Mouse (Mus musculus): ENCODE results near the gene Macrod2. TPM values are rescaled to one million over a fixed set of nuclear protein-coding genes. Genes with fewer than 3 reads are reported as not detected.

Gene Macrod2
- total and polyA plus RNA-seq, 2 experiments from 2014 or later = 5.5 to 17.4 TPM

DNA sequence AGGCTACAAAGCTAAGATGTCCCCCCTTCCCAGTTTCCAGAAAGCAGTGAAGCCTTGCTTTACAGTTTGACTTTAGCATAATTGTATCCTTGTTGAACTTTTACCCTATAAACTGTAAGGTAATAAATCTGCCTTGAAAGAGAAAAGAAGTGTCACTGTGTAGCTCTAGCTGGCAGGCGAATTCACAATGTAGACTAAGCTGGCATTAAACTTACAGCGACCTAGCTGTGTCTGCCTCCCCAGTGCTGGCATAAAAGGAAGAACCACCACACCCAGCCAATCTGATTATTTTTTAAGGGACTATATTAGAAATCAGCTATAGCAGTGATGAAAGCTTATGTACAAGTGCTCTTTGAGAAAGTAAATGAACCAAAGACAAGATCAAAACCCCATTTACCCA lies 1791.8 kb downstream of the Macrod2 start:
- H3K27me3 ChIP-seq (ENCODE audit: control insufficient read depth, insufficient read depth, low read length) = no peaks in the 10 kb centered on the region
- no peak overlapping the region for H3K27ac ChIP-seq (ENCODE audit: low read depth)
- ATAC-seq (ENCODE audit: insufficient read depth, low read depth) = no peak
- DNase-seq (ENCODE audit: low spot score) = no peak
- H3K4me3 ChIP-seq (ENCODE audit: low read depth, low read length) = no peak overlapping the region
- no peaks in the 10 kb centered on the region for H3K4me1 ChIP-seq (ENCODE audit: control insufficient read depth, insufficient read depth)
- no peak for TF ChIP-seq CTCF (IDR thresholded peaks at IDR 0.05; ENCODE audit: low read depth)
- no peak for TF ChIP-seq EP300 (IDR thresholded peaks at IDR 0.05; ENCODE audit: low read depth)
- WGBS = 64% methylated on average over 2 of the region's 2 CpGs
- no peak overlapping the region for H3K4me2 ChIP-seq (ENCODE audit: low read depth, low read length)
- no peak overlapping the region for H3K9ac ChIP-seq (replicated peaks; ENCODE audit: low read depth, low read length)
- H3K36me3 ChIP-seq (replicated peaks; ENCODE audit: control insufficient read depth, insufficient read depth, low read length) = no peaks in the 10 kb centered on the region
- H3K9me3 ChIP-seq (replicated peaks; ENCODE audit: control insufficient read depth, low read length) = no peaks in the 10 kb centered on the region

DNA sequence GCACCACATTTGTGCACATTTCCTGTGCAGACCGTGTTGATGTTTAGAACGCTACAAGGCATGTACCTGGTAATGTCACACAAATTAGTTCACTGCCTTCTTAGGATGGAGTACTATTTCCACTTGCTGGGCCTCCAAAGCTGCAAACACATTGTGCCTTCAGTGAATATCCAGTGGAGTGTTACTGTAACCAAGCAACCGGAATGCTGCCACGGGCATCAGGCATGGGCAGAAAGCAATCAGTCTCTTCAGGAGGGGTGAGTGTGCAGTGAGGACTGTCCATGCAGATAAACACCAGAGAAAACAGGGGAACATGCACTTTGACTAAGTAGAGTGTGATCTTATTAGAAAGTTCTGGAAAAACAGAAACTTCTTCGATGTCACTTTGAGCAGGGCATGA lies 1792.3 kb downstream of the Macrod2 start:
- no peak for DNase-seq (ENCODE audit: low spot score)
- no peak overlapping the region for H3K27ac ChIP-seq (ENCODE audit: low read depth)
- no peaks in the 10 kb centered on the region for H3K36me3 ChIP-seq (replicated peaks; ENCODE audit: control insufficient read depth, insufficient read depth, low read length)
- no peak overlapping the region for H3K9ac ChIP-seq (replicated peaks; ENCODE audit: low read depth, low read length)
- no peak for TF ChIP-seq CTCF (IDR thresholded peaks at IDR 0.05; ENCODE audit: low read depth)
- TF ChIP-seq EP300 (IDR thresholded peaks at IDR 0.05; ENCODE audit: low read depth) = no peak
- WGBS = 68% methylated on average over 5 of the region's 5 CpGs
- ATAC-seq (ENCODE audit: insufficient read depth, low read depth) = no peak
- no peaks in the 10 kb centered on the region for H3K4me1 ChIP-seq (ENCODE audit: control insufficient read depth, insufficient read depth)
- no peak overlapping the region for H3K4me3 ChIP-seq (ENCODE audit: low read depth, low read length)
- H3K4me2 ChIP-seq (ENCODE audit: low read depth, low read length) = no peak overlapping the region
- no peaks in the 10 kb centered on the region for H3K27me3 ChIP-seq (ENCODE audit: control insufficient read depth, insufficient read depth, low read length)
- H3K9me3 ChIP-seq (replicated peaks; ENCODE audit: control insufficient read depth, low read length) = no peaks in the 10 kb centered on the region

DNA sequence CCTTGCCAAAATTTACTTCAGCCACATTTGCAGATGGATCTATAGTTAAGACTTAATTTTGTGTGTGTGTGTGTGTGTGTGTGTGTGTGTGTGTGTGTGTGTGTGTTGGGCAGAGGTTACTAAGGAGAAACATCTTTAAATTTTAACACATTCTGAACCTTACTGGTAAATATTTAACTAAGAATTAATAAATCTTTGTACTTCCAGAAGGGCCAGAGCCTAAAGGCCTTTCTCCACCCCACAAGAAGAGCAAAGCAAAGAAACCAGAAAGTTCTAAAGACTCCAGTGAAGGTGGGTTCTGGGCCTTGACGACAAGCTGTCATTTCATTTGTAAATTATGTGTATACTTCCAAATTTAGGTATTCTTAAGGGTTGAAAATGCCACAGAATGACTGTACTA lies 1822.3 kb downstream of the Macrod2 start:
- no peak overlapping the region for H3K27ac ChIP-seq (ENCODE audit: low read depth)

DNA sequence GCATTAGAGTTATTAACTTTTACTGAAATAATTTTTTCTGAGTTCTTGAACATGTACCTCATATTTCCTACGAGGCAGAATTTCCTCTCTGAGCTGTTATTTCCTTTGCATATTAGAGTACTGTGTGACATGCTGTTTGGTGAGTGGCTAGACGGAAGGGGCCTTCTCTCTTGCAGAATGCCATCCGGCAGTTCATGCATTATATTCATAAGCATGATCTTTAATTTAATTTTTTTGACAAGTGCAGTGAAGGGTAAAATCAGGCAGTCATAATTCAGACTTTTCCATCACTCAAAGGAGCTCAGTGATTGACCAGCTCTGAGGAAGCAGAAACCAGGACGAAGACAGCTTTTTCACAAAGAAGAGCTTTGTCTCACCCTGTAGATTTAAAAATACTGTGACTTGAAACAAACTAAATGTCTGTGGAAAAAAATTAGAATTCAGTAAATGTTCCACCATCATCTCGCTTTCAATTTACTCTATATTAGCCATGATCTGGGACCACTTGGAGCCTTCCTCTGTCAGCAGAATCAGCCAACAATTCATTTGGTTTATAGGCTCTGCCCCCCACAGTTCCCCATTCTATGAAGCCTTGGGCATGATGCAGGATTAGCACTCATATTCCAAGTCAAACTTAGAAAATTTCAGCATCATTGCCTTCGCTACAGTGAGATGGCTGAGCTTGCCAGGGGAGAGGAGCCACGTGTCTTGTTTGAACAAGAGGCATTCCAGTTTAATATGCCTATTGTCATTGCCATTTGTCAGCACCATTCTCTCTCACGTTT lies 1827.2 kb downstream of the Macrod2 start:
- TF ChIP-seq CTCF (IDR thresholded peaks at IDR 0.05; ENCODE audit: low read depth) (no peak), EP300 (IDR thresholded peaks at IDR 0.05; ENCODE audit: low read depth) (no peak)
- no peak overlapping the region for H3K4me3 ChIP-seq (ENCODE audit: low read depth, low read length)
- H3K36me3 ChIP-seq (replicated peaks; ENCODE audit: control insufficient read depth, insufficient read depth, low read length) = no peaks in the 10 kb centered on the region
- no peaks in the 10 kb centered on the region for H3K4me1 ChIP-seq (ENCODE audit: control insufficient read depth, insufficient read depth)
- no peak overlapping the region for H3K9ac ChIP-seq (replicated peaks; ENCODE audit: low read depth, low read length)
- no peak overlapping the region for H3K27ac ChIP-seq (ENCODE audit: low read depth)
- H3K9me3 ChIP-seq (replicated peaks; ENCODE audit: control insufficient read depth, low read length) = no peaks in the 10 kb centered on the region
- no peak overlapping the region for H3K4me2 ChIP-seq (ENCODE audit: low read depth, low read length)
- ATAC-seq (ENCODE audit: insufficient read depth, low read depth) (no peak), DNase-seq (ENCODE audit: low spot score) (no peak)
- WGBS = 63% methylated on average over 8 of the region's 8 CpGs
- H3K27me3 ChIP-seq (ENCODE audit: control insufficient read depth, insufficient read depth, low read length) = no peaks in the 10 kb centered on the region

More for the DNA sequence above, 1822.3 kb downstream of the Macrod2 start:
- Histone ChIP-seq H3K9me3 (replicated peaks; ENCODE audit: control insufficient read depth, low read length) (no peaks in the 10 kb centered on the region), H3K9ac (replicated peaks; ENCODE audit: low read depth, low read length) (no peak overlapping the region), H3K4me2 (ENCODE audit: low read depth, low read length) (no peak overlapping the region), H3K4me3 (ENCODE audit: low read depth, low read length) (no peak overlapping the region), H3K27me3 (ENCODE audit: control insufficient read depth, insufficient read depth, low read length) (no peaks in the 10 kb centered on the region), H3K4me1 (ENCODE audit: control insufficient read depth, insufficient read depth) (no peaks in the 10 kb centered on the region), H3K36me3 (replicated peaks; ENCODE audit: control insufficient read depth, insufficient read depth, low read length) (no peaks in the 10 kb centered on the region)
- TF ChIP-seq EP300 (IDR thresholded peaks at IDR 0.05; ENCODE audit: low read depth) = no peak
- no peak for TF ChIP-seq CTCF (IDR thresholded peaks at IDR 0.05; ENCODE audit: low read depth)
- 80% methylated on average over 1 of the region's 1 CpGs for WGBS
- no peak for ATAC-seq (ENCODE audit: insufficient read depth, low read depth)
- DNase-seq (ENCODE audit: low spot score) = no peak

DNA sequence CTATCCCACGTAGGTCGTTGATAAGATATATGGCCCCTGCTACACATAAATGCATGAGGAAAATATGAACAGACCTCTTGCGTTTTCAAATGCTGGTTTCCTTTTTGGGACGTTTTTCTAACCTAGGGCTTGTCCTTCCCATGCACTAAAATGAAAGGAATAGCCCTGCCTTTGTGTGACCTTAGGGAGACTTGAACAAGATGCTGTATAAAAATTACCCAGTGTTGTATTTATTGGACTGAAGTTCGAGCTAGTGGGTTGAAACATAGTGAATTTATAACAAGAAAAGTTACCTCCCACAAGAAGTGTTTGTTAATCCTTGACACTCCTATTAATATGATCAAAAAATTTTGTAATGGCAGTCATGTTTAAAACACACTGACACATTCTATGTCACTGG lies 1827.8 kb downstream of the Macrod2 start:
- no peak for TF ChIP-seq CTCF (IDR thresholded peaks at IDR 0.05; ENCODE audit: low read depth)
- no peak for TF ChIP-seq EP300 (IDR thresholded peaks at IDR 0.05; ENCODE audit: low read depth)
- Histone ChIP-seq H3K36me3 (replicated peaks; ENCODE audit: control insufficient read depth, insufficient read depth, low read length) (no peaks in the 10 kb centered on the region), H3K4me3 (ENCODE audit: low read depth, low read length) (no peak overlapping the region), H3K27me3 (ENCODE audit: control insufficient read depth, insufficient read depth, low read length) (no peaks in the 10 kb centered on the region), H3K4me1 (ENCODE audit: control insufficient read depth, insufficient read depth) (no peaks in the 10 kb centered on the region), H3K9ac (replicated peaks; ENCODE audit: low read depth, low read length) (no peak overlapping the region), H3K27ac (ENCODE audit: low read depth) (no peak overlapping the region), H3K9me3 (replicated peaks; ENCODE audit: control insufficient read depth, low read length) (no peaks in the 10 kb centered on the region), H3K4me2 (ENCODE audit: low read depth, low read length) (no peak overlapping the region)
- ATAC-seq (ENCODE audit: insufficient read depth, low read depth) (no peak), DNase-seq (ENCODE audit: low spot score) (no peak)
- WGBS = 40% methylated on average over 5 of the region's 5 CpGs
